Mouse (Mus musculus) spleen, postnatal 36 days (tissue): Measurements from ENCODE around the gene Tpx2.

Source experiments
- DNase-seq, 2 experiments: peaks; one replicate each; pipeline ENCODE4 v3.0.0; 2022; ENCODE audit warnings: low spot score in 2 of 2, mixed read lengths in 1 of 2

Gene Tpx2

GRCm38 (mm10) chr2:152862638-152863037 is 14.9 kb downstream of the Tpx2 start:
- DNase-seq: no peak

GRCm38 (mm10) chr2:152863346-152863745 is 15.6 kb downstream of the Tpx2 start:
- no peak for DNase-seq

GRCm38 (mm10) chr2:152878239-152878638 is 30.5 kb downstream of the Tpx2 start:
- no peak for DNase-seq

- no peak for DNase-seq
Observed at GRCm38 (mm10) chr2:152880898-152881297, 33.1 kb downstream of the Tpx2 start.

GRCm38 (mm10) chr2:152884101-152884645 is 36.4 kb downstream of the Tpx2 start:
- no peak for DNase-seq

GRCm38 (mm10) chr2:152887230-152887629 is 39.5 kb downstream of the Tpx2 start:
- DNase-seq: no peak

GRCm38 (mm10) chr2:152888774-152889173 is 41.0 kb downstream of the Tpx2 start:
- no peak for DNase-seq

- no peak for DNase-seq
Observed at GRCm38 (mm10) chr2:152895834-152896233, 48.1 kb downstream of the Tpx2 start.

- DNase-seq: no peak
Observed at GRCm38 (mm10) chr2:152896926-152897325, 49.2 kb downstream of the Tpx2 start.

GRCm38 (mm10) chr2:152899011-152899410 is 51.2 kb downstream of the Tpx2 start:
- no peak for DNase-seq

- no peak for DNase-seq
Observed at GRCm38 (mm10) chr2:152901296-152901695, 53.5 kb downstream of the Tpx2 start.

- no peak for DNase-seq
Observed at GRCm38 (mm10) chr2:152902658-152903057, 54.9 kb downstream of the Tpx2 start.

GRCm38 (mm10) chr2:152903586-152903985 is 55.8 kb downstream of the Tpx2 start:
- no peak for DNase-seq

- no peak for DNase-seq
Observed at GRCm38 (mm10) chr2:152904127-152904643, 56.4 kb downstream of the Tpx2 start.

- no peak for DNase-seq
Observed at GRCm38 (mm10) chr2:152905036-152905829, 57.5 kb downstream of the Tpx2 start.

GRCm38 (mm10) chr2:152906274-152907037 is 58.7 kb downstream of the Tpx2 start:
- DNase-seq: no peak

- DNase-seq: no peak
Observed at GRCm38 (mm10) chr2:152907114-152907943, 59.6 kb downstream of the Tpx2 start.

- no peak for DNase-seq
Observed at GRCm38 (mm10) chr2:152909848-152910247, 62.1 kb downstream of the Tpx2 start.

GRCm38 (mm10) chr2:152911031-152911430 is 63.3 kb downstream of the Tpx2 start, which contains the start of gene Mylk2:
Gene Mylk2 (plus strand): TSS chr2:152911352.
- DNase-seq: no peak

GRCm38 (mm10) chr2:152911432-152911831 is 63.7 kb downstream of the Tpx2 start:
- no peak for DNase-seq

- DNase-seq: no peak
Observed at GRCm38 (mm10) chr2:152913471-152913870, 65.7 kb downstream of the Tpx2 start.
